Mouse (Mus musculus): ENCODE measurements around the gene Nudt5.

Gene Nudt5

DNA sequence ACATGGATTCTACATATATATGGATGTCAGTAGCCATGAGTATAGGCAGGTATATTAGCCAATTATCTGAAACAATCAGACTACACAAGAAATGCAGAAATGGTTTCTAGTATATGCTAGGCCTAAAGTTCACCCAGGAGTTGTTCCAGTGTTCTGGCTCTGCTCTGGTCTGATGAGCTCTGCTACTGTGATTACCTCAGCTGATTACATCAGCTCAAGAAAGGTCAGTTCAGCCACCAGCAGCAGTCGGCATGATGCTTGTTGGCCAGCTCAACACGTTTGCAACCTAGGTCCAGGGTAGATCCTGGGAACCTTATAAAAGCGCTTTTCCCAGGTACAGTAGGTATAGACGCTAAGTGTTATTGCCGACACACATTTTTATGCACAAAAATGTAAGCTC, 24.9 kb downstream of the Nudt5 start:
- no peak for DNase-seq

DNA sequence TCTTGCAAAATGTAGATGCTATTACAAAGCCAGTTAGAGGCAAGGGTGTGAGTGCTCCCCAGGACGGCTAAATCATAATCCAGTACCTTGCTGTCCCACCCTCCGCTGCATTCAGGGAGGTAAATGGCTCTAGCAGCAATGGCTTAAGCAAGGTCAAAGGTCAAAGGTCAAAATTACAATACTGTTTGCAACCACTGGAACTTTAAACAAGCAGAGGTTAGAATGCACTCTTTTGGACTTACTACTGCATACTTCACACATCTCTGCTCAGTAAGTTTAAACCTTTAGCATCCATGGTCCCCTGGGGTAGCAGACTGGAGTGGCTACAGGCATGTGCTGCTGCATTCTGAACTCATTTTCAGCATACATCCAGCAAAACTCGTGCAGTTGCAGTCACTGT, 32.6 kb downstream of the Nudt5 start:
- no peak for DNase-seq

DNA sequence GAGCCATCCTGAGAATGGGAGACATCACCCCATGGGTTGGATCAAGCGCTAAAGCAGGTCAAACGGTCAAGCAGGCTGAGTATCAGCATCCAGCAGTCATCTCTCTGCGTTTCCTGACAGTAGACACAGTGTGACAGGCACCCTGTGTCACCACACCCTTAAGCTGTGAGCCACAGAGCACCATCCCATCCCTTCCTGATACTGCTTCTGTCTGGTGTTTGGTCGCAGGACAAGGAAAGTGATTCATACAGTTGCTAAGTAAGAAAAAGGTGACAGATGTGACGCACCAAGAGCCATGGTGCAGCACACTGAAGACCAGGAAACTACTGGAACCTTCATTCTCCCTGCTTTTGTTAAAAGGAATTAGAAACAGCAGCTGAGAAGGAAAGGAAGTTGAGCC, 44.0 kb downstream of the Nudt5 start:
- no peak for DNase-seq

DNA sequence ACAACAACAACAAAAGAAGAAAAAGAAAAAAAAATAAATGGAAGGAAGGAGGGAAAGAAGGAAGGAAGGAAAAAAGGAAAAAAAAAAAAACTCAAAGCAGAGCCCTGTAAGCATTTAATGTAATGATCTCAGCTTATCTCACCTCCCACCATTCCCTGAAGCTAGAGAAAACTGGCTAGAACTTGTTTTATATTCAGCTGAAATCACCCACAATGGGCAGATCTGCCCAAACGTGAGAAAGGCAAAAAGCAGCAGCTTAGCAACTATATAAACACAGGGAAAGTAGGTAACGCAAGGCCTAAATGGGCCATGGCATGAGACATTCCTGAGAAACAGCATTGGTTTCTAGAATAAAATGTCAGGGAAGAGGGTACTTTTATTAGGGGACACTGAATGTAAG, 44.6 kb downstream of the Nudt5 start:
- no peak for DNase-seq

DNA sequence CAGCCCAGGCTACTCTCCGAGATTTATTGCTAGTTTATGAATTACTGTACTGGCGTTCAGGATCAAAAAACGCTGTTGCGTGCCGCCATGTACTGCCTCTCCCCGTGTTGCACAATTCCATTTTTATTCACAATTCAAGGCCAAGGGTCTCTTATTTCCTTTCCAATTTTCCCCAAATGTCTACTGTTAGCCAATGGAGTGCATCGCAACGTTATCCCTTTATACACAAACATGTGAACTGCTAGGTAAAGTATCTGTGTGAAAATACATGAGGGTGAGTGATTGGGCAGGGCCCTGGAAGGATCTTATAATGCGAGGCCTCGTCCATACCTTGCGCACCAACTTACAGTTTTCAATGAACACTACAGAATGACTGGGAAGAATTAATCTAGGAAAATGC, 49.5 kb downstream of the Nudt5 start:
- no peak for DNase-seq

DNA sequence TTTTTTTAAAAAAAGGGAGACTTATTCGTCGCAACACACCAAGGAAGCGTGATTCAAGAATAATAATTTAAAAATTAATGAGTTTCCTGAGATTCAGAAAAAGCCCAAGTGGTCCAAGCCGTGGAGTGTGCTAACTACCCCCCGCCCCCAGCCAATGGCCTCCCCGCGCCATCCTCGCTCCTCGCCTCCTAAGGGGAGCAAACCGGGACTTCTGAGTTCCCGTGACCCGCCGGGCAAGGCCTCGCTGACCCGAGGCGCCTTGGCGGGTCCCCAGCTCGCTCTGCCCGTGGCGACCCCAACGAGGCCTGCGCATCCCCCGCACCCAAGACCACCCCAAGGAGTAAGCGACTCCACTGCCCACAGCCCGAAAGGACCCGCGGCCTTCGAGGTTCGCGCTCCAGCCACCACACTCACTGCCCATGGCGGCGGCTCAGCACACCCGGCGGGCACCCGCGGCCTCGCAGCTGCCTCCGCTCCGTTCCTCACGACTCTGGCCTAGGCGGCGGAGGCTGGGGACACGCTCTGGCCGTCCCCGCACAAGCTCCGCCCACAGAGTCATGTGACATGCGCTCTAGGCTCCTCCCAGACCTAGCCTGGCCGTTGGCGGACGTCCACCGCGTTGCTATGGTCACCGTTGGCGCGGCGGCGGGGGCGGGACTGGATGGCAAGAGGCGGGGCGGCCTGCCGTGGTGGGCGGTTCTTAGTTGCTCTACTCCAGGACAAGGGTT, 50.2 kb downstream of the Nudt5 start, which contains the start of gene Sec61a2:
Sec61a2 (minus strand) TSS at position 590 of the 728 bp plus-strand sequence.
- peak; percentile 99 for DNase-seq

DNA sequence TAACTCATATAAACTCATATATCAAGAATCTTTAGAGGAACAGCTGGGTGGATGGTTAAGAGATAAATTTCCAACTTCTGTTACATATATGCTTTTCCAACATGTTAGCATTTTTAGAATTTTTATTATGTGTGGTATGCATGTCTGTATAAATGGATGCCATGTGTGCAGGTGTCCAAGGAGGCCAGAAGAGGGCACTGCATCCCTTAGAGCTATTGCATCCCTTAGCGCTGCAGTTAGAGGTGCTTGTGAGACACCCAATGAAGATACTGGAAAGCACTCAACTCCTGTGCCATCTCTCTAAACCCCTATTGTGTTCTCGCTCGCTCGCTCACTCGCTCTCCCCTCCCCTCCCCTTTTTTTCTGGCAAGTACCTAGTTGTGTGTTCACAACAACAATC, 55.3 kb downstream of the Nudt5 start:
- DNase-seq: peak; percentile 29

DNA sequence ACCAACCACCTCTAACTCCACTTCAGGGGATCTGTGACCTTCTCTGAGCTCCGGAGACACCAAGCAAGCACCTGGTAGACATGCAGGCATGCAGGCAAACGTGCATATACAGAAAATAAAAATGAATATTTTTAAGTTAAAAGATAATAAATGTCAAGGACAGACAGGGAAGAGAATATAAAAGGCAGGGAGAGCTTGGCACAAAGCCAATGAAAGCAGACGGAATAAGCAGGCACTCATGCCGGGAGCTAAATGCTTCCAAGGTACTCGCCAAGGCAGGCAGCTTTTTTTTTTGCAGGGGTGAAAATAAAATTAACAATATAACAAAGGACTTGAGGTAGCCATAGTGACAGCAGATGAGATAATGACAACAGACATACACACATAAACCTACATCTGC, 61.3 kb downstream of the Nudt5 start:
- DNase-seq: peak; percentile 15

DNA sequence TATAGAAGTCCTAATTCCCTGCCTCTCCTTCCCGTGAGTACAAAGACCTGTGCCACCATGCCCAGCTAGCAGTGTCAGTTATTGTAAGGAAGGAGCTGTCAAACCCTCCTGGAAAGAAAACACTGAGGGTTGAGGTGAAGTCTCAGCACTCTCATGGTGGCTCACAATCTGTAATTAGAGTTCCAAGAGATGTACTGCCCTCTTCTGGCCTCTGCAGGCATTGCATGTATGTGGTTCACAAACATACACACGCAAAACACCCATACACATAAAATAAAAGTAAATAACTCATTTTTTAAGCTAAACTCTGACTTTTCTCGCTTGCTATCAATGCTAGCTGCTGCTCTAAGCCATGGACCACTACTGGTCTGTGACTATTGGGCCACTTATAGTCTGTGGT, 61.8 kb downstream of the Nudt5 start:
- DNase-seq: peak; percentile 67

DNA sequence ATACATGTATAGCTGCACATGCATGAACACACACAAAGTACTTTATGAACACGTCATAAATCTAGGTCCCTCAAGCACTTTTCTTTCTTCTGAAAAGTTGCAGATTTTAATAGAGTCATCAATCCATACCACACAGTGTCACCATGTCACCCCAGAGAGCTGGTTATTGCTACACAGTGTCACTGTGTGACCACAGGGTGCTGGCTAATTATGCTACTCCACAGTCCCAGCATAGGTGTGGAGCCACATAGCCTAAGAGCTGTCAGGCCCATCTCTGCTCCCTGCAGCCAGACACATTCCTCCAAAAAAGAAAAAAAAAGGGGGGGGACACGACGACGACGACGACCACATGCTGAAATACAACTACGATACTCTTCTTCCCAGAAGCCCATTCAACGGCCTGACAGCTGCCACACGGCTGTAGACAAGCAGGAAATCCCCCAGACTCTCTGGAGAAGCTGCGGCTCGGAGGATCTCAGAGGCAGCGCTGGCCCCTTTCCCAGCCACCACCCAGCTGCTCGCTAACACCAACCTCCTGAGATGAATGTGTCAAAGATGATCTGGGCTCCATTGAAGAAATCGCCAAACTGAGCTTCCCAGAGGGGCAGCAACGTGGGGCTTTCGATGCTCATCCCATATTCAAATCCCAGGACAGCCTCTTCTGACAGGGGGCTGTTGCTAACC, 66.6 kb downstream of the Nudt5 start:
- no peak for DNase-seq
